Mouse (Mus musculus) CD8-positive naive resting alpha-beta T cell, adult 2 months (primary cell): ENCODE data around the gene Def8.

ENCODE experiments used
- DNase-seq, 2 experiments: peaks; one replicate each; pipeline ENCODE4 v3.0.0; 2022; ENCODE audit warnings: low read depth in 2 of 2, low spot score in 2 of 2

Def8 gene

GRCm38 (mm10) chr8:123478456-123479218, 55.3 kb downstream of the Def8 start:
- DNase-seq, result peak in 1 of 2 experiments; percentile 15

DNA sequence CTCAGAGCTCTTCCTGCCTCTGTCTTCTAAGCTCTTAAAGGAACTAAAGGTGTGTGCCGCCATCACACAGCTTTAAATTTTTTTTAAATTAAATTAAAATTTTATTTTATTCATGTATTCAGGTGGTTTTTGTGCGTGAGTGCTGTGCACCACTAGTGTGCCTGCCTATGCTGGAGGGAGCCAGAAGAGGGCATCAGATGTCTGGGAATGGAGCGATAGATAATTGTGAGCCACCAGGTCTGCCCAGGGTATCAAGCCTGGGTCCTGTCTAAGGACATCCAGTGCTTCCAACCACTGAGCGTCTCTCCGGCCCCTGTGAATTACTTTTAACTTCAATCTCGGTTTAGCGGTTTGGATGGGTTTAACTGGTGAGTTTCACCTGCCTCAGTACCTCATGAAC, 59.3 kb downstream of the Def8 start:
- DNase-seq, result no peak

DNA sequence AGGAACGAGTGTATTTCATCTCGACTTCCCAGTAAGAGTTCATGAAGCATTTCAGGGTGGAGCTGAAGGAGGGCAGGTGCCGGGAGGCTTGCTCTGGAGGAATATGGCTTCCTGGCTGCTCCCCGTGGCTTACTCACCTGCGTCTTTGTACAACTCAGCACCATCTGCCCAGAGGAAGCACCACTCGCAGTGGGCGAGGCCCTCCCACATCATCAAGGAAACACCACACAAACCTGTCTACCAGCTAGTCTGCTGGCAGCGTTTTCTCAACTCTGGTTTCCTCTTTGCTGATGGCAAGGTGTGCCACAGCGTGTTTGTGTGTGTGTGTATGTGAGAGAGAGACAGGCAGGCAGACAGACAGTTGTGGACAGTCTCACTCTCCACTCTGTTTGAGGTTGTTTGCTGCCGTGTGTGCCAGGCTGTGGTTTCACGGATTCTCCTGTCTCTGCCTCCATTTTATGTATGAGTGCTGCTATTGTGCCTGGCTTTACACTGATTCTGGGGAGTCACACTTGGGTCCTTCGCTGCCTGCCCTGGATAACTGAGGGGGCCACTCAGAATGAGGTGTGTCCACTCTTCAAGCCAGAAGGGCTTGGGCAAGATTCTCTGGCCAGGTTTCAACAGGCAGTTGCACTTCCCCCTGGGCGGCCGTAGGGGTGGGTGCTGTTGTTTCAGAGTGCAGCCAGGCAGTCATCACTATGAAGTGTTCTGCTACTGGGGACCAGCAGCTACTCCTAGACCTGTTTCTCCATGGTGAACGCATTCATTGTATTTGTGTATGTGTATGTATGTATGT, 68.2 kb downstream of the Def8 start:
- no peak for DNase-seq

- no peak for DNase-seq
Observed at GRCm38 (mm10) chr8:123492898-123493297, 69.6 kb downstream of the Def8 start.

GRCm38 (mm10) chr8:123497699-123498098, 74.4 kb downstream of the Def8 start:
- no peak for DNase-seq

DNA sequence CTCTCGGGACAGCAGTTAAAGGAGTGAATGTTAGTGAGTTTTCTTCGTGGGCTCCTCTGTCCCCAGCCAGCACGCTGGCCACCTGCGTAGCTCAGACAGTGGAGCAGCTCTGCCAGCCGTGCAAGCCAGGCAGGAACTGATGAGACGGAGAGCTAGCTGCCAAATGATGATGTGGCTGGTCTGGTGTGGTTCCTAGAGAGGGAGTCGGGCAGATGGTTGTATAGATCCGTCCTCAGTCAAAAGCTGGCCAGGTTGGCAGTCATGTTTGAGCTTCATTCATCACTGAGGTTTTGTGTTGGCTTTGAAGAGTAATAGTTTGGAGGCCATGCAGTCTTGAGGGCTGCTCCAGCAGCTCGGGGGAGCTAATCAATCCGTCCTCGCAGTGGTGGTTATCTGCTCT, 75.6 kb downstream of the Def8 start:
- no peak for DNase-seq

DNA sequence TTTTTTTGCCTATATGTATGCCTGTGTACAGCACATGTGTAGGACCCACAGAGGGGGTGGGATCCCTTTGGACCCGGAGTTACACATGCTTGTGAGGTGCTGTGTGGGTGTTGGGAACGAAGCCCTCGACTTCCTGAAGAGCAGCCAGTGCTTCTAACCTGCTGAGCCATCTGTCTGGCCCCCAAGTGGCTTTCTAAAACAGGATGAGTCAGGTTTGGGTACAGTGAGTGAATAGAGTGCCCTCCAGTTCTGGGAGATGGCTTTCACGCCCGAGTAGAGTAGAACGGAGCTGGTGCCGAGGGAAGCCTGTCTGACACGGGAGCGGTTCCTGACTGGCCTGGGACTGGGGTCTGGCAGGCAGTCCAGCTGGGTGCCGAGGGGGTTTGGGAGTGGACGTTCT, 76.2 kb downstream of the Def8 start:
- no peak for DNase-seq

GRCm38 (mm10) chr8:123502192-123502591, 78.9 kb downstream of the Def8 start:
- DNase-seq, result no peak

DNA sequence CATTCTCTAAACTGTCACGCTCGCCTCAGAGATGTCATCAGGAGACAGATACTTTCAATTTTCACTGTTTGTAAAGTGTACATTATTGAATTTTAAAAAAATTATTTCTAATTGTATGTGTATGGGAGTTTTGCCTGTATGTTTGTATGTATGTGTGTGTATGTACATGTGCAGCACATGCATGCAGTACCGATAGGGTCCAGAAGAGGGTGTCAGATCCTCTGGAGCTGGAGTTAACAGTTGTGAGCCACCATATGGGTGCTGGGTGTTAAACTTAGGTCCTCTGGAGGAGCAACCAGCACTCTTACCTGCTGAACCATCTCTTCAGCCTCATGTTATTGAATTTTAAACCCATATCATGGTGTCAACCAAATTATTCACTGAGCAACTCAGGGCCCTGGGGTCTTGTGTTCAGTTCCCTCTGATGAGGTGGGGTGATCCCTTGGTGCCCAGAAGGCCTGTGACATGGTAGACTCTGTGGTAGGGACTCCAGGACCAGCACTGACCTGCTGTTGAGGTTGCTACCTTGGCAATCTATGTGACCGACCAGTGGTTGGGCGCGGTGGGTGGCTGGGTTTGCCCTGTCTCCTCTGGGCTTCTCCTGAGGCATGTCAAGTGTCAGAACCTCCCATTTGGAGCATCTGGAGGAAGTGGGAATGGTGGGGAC, 80.6 kb downstream of the Def8 start:
- no peak for DNase-seq

DNA sequence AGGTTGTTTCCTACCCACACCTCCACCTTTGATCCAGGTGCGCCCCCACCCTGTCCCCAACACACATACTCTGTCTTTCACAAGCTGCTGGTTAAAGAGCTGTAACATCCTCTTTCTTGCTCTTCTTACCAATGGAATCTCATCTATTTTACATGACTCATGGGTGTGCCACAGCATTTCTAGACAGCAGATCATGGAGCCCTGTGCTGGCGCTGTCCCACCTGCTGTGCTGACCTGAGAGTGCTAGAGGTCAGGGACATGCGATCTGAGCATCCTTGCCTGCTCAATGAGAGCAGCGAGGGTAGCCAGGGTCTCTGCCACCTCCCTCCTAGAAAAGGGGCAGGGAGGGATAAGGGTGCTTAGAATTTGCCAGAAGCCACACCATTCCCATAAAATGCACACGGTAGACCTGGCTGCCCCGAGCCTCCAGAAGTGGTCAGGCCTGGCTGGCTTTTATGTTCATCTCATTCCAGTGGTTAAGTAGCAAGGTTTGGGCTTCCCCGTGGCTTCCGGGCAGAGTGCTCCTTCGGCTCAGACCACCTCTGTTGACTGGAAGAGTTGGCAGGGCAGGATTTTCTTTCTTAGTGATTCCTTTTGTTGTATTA, 81.4 kb downstream of the Def8 start:
- DNase-seq, result no peak

GRCm38 (mm10) chr8:123505267-123505666, 81.9 kb downstream of the Def8 start:
- DNase-seq, result no peak

DNA sequence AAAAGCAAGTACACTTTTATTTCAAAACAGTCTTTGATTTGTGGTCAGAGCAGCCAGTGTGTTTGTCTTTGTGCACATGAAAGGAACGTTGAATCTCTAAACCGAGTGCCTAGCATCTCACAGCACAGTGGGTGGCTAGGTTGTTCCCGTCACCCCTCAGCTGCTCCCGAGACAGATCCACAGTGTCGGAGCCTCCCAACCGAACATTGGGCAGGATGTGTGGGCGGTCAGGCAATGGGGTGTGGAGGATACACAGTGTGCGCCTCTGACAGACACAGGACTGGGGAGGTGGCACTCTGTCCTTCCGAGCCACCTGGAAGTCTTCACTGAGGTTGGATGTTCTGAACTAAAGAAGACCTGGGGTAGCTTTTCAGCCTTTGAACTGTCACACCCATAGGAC, 82.4 kb downstream of the Def8 start:
- DNase-seq, result no peak

GRCm38 (mm10) chr8:123507153-123507552, 83.8 kb downstream of the Def8 start:
- no peak for DNase-seq

DNA sequence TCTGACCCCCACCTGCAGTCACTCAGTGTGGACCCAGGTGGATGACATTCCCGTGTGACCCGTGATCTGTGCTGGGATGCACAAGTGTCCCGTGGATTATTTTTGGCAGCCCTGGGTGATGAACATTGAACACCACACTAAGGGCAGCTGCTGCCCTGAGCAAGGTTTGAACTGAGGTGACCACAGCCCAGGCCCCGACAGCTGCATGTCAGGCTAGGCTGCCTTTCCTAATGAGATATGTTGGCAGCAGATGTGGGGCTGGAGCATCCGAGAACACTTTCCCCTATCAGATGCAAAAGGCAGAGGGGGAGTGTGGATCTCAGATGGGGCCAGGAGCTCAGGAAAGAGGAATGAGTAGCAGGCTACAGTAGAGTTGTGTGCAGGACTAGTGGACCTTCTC, 87.5 kb downstream of the Def8 start:
- DNase-seq, result no peak
